Mouse (Mus musculus) stomach, embryonic 14.5 days (tissue): ENCODE results near the gene Fam83b. TPM values are rescaled to one million over a fixed set of nuclear protein-coding genes. Genes with fewer than 3 reads are reported as not detected.

Experiments used
- ATAC-seq: fragments of 200-750 bp; cut with Nextera tagmentation; 2 replicates; pipeline ENCODE4 v1.8.0; 2017; ENCODE audit warnings: low read depth, moderate TSS enrichment; ENCODE audit not compliant: insufficient number of reproducible peaks, insufficient read depth, low FRiP score
- H3K27ac ChIP-seq: fragments of 300-500 bp; sonication (generic); 2 replicates; pipeline ENCODE4 v1.5.1; 2014; ENCODE audit warnings: mild to moderate bottlenecking, low read length, moderate library complexity, mixed read lengths
- H3K27me3 ChIP-seq: fragments of 300-500 bp; sonication (generic); 2 replicates; pipeline ENCODE4 v1.6.1; 2014; ENCODE audit warnings: low read length, control low read depth, mixed read lengths; ENCODE audit not compliant: control insufficient read depth, insufficient read depth
- H3K36me3 ChIP-seq: fragments of 300-500 bp; sonication (generic); 2 replicates; pipeline ENCODE4 v1.6.1; 2014; ENCODE audit warnings: mild to moderate bottlenecking, control low read depth, low read length, moderate library complexity, mixed read lengths; ENCODE audit not compliant: control insufficient read depth, insufficient read depth
- H3K4me1 ChIP-seq: fragments of 300-500 bp; sonication (generic); 2 replicates; pipeline ENCODE4 v1.6.1; 2014; ENCODE audit warnings: low read length, control low read depth, mixed read lengths; ENCODE audit not compliant: control insufficient read depth, insufficient read depth
- H3K4me2 ChIP-seq: fragments of 300-500 bp; sonication (generic); replicated peaks from 2 replicates; pipeline ENCODE4 v1.6.1; 2014; ENCODE audit warnings: low read depth, low read length, control low read depth
- H3K4me3 ChIP-seq: fragments of 300-500 bp; sonication (generic); 2 replicates; pipeline ENCODE4 v1.5.1; 2014; ENCODE audit warnings: low read depth, low read length, control low read depth
- H3K9ac ChIP-seq: fragments of 300-500 bp; sonication (generic); replicated peaks from 2 replicates; pipeline ENCODE4 v1.6.1; 2014; ENCODE audit warnings: low read depth, mild to moderate bottlenecking, control low read depth, low read length, moderate library complexity, mixed read lengths
- H3K9me3 ChIP-seq: fragments of 300-500 bp; sonication (generic); 2 replicates; pipeline ENCODE4 v1.6.1; 2016; ENCODE audit warnings: low read depth, low read length, control low read depth; ENCODE audit not compliant: control insufficient read depth
- WGBS: fragments of 180-500 bp; shearing (Covaris S2); extraction: QIAGEN DNeasy Blood & Tissue Kit; methylation state at CpG from one replicate; pipeline ENCODE4 v1.1.7; 2014; 5-methylcytosine and 5-hydroxymethylcytosine counted together
- polyA plus RNA-seq: library from polyadenylated mRNA; unstranded; fragments of >200 nt; fragmentation: Nextera tagmentation; extraction: Ambion mirVana; gene quantifications from 2 replicates; pipeline ENCODE4 v1.2.1, GENCODE M21; 2014

The Fam83b gene
- polyA plus RNA-seq, 1 experiment from 2014 or later, result 10.4 TPM

DNA sequence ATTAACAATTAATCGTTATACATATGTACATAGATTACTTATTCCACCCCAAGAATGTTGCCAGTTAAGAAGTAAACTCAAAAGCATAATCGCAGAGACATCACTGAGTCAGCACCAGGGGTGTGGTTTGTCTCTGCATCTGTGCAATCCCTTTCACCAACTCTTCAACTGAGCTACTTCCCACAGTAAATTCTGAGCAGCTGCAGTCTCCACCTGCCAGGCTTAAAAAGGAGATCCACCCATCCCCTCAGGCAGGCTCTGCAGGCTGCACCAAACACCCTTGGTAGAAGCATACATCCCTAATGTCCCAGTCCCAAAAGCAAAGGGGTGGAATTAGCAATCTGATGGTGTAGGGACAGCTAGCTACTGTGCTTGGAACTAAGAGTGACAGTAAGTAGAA is 1.3 kb downstream of the Fam83b start:
- Histone ChIP-seq H3K27me3 (no peaks in the 10 kb centered on the region), H3K9ac (no peak overlapping the region), H3K36me3 (no peaks in the 10 kb centered on the region), H3K9me3 (no peaks in the 10 kb centered on the region), H3K27ac (peak overlapping the region; percentile 27; the same call in 1 of the 2 replicates), H3K4me1 (0 out of 2 replicates have a peak, but pooled peaks cover 6% of the 10 kb centered on the region), H3K4me3 (peak overlapping the region; percentile 49), H3K4me2 (peak overlapping the region; percentile 87)
- WGBS, result 88% methylated on average over 2 of the region's 2 CpGs
- no peak for ATAC-seq

DNA sequence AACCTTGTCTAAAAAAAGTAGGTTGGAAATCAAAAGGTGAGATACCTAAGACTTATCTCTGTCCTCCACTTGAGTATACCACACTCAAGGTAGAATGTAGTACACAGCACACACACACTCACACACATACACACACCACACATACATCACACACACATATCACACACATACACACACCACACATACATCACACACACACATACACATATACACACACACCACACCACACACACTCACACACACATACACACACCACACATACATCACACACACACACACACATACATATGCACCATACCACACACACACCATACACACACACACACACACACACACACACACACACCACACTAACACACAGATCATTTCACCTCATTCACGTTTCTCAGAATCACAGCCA is 2.8 kb downstream of the Fam83b start:
- Histone ChIP-seq H3K4me1 (0 out of 2 replicates have a peak, but pooled peaks cover 6% of the 10 kb centered on the region), H3K4me2 (no peak overlapping the region), H3K4me3 (no peak overlapping the region), H3K27me3 (no peaks in the 10 kb centered on the region), H3K9ac (no peak overlapping the region), H3K36me3 (no peaks in the 10 kb centered on the region), H3K27ac (no peak overlapping the region), H3K9me3 (no peaks in the 10 kb centered on the region)
- WGBS, result 72% methylated on average over 1 of the region's 1 CpGs
- no peak for ATAC-seq

DNA sequence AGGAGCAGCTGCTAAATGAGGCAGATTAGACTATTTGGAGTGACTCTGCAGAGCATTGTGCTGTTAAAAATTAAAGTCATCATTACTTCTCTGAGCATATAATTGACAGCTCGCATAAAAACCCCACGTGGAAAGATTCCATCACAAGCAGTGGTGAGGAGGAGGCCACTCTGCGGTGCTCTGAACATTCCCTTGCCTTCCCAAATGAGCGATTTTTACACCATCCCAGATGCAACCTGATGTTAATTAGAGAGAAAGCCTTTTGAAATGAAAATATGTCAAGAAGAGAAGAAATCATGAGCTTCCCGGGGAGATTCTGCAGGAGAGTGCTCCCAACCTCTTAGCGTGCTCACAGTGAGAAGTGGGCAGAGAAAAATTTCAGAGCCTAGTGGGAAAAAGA is 4.1 kb downstream of the Fam83b start:
- no peaks in the 10 kb centered on the region for H3K27me3 ChIP-seq

DNA sequence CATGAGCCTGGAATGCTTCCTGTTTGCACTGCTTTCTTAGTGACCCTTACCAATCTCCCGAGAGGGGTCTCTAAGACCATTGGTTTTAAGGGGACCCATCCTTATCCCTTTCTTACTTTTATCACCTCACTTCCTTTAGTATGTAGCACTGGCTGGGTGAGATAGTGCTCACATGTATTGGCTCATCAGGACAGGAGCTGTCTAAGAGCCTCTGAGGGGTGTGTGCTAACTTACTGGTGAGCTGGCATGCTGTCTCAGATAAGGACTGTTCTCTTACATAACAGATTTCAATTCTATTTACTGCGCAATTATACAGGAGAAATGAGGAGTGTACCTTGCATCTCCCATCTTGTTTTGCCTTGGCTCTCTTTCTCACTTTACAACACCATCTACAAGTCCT is 7.7 kb downstream of the Fam83b start:
- no peaks in the 10 kb centered on the region for H3K9me3 ChIP-seq
- ATAC-seq, result no peak
- H3K36me3 ChIP-seq, result no peaks in the 10 kb centered on the region
- WGBS, result 88% methylated on average over 2 of the region's 2 CpGs
- H3K9ac ChIP-seq, result no peak overlapping the region
- H3K4me2 ChIP-seq, result no peak overlapping the region
- H3K4me1 ChIP-seq, result 0 out of 2 replicates have a peak, but pooled peaks cover 6% of the 10 kb centered on the region
- no peak overlapping the region for H3K27ac ChIP-seq
- no peaks in the 10 kb centered on the region for H3K27me3 ChIP-seq
- H3K4me3 ChIP-seq, result no peak overlapping the region

More for the DNA sequence above, 4.1 kb downstream of the Fam83b start:
- no peak overlapping the region for H3K9ac ChIP-seq
- H3K36me3 ChIP-seq, result no peaks in the 10 kb centered on the region
- H3K27ac ChIP-seq, result no peak overlapping the region
- H3K4me1 ChIP-seq, result 0 out of 2 replicates have a peak, but pooled peaks cover 6% of the 10 kb centered on the region
- ATAC-seq, result no peak
- H3K9me3 ChIP-seq, result no peaks in the 10 kb centered on the region
- WGBS, result 20% methylated on average over 6 of the region's 6 CpGs
- H3K4me2 ChIP-seq, result 0 out of 2 replicates have a peak overlapping the region, but pooled peaks have one; percentile 19
- H3K4me3 ChIP-seq, result no peak overlapping the region

DNA sequence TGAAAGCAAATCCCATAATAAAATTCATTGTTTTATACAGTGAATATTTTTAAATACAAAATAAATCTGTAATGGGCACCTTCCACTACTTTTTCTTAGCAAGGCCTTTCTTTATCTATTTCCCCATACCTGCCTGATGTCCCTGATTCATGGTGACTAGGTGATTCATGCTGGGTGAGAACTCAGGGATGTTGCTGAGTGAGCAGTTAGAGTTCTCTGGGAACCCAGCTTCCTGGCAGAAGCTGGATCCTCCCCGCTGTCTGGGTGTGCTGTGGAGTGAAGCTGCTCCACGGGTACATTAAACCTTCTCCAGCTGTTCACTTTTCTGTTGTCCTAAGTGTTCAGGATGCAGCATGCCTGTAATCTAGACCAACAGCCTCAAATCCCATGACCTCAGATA is 13.2 kb downstream of the Fam83b start:
- H3K9me3 ChIP-seq, result no peaks in the 10 kb centered on the region
- WGBS, result 46% methylated on average over 2 of the region's 2 CpGs
- no peaks in the 10 kb centered on the region for H3K36me3 ChIP-seq
- H3K27me3 ChIP-seq, result no peaks in the 10 kb centered on the region
- no peak overlapping the region for H3K4me3 ChIP-seq
- H3K4me2 ChIP-seq, result no peak overlapping the region
- no peak overlapping the region for H3K9ac ChIP-seq
- H3K4me1 ChIP-seq, result no peaks in the 10 kb centered on the region
- no peak overlapping the region for H3K27ac ChIP-seq
- ATAC-seq, result no peak

DNA sequence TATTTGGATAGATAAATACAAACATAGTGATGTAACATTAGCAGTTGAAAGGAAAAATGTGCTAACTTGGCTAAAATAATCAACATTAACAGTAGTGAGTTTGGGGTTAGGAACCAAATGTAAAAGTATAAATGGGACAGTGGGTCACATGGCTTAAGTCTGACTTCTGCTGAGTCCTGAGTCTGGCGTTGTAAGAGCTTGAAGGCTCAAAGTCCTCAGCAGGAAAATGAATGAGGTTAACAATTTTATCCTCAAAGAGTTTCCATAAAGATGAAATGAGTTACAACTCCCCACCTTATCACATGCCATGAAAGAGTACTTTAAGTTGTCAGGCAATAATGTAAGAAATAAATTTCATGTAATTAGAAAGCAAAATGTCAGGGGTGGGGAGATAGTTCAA is 13.8 kb downstream of the Fam83b start:
- H3K9ac ChIP-seq, result no peak overlapping the region
- H3K27ac ChIP-seq, result no peak overlapping the region
- WGBS, result 47% methylated on average over 1 of the region's 1 CpGs
- H3K9me3 ChIP-seq, result no peaks in the 10 kb centered on the region
- H3K4me1 ChIP-seq, result no peaks in the 10 kb centered on the region
- no peak for ATAC-seq
- no peak overlapping the region for H3K4me3 ChIP-seq
- H3K36me3 ChIP-seq, result no peaks in the 10 kb centered on the region
- no peak overlapping the region for H3K4me2 ChIP-seq
- no peaks in the 10 kb centered on the region for H3K27me3 ChIP-seq

DNA sequence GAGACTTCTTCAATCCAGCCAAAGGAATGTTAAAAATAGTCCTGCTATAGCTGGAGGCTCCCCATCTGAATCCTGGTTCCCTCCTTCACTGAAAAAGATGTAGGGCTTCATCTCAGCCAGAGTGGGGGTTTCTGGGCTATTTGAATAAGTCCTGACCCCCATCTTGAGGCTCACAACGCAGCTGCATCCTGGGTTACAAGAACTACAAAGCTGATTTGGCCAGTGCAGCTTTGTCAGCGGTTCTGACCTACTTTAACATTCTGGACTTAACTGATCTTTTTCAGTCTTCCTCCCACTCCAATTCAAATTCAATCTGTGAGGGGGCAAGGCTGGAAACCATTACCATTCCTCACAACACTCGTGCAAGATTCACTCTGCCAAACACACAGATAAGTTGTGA is 20.2 kb downstream of the Fam83b start:
- no peak for ATAC-seq
- Histone ChIP-seq H3K27me3 (no peaks in the 10 kb centered on the region), H3K9ac (no peak overlapping the region), H3K4me1 (no peaks in the 10 kb centered on the region), H3K4me2 (no peak overlapping the region), H3K4me3 (no peak overlapping the region), H3K36me3 (no peaks in the 10 kb centered on the region), H3K27ac (no peak overlapping the region), H3K9me3 (no peaks in the 10 kb centered on the region)
- WGBS, result 49% methylated on average over 3 of the region's 3 CpGs

DNA sequence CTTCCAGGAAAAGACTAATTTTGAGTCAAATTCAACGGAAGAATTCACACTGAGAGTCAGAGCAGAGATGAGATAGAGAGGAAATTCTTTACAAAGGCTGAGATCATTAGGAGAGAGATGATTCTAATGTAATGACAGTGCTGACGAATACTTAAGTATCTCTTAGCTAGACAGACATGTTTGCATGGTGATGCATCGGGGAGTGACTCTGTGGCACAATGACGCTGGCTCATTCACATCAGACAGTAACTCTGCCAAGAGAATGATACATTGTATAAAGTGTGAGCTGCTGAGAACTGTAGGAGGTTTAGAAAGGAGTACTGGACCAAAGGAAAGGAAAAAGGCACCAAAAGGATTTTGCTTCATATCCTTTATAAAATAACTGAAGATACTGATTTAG is 26.2 kb downstream of the Fam83b start:
- H3K4me3 ChIP-seq, result no peak overlapping the region
- WGBS, result 76% methylated on average over 4 of the region's 4 CpGs

DNA sequence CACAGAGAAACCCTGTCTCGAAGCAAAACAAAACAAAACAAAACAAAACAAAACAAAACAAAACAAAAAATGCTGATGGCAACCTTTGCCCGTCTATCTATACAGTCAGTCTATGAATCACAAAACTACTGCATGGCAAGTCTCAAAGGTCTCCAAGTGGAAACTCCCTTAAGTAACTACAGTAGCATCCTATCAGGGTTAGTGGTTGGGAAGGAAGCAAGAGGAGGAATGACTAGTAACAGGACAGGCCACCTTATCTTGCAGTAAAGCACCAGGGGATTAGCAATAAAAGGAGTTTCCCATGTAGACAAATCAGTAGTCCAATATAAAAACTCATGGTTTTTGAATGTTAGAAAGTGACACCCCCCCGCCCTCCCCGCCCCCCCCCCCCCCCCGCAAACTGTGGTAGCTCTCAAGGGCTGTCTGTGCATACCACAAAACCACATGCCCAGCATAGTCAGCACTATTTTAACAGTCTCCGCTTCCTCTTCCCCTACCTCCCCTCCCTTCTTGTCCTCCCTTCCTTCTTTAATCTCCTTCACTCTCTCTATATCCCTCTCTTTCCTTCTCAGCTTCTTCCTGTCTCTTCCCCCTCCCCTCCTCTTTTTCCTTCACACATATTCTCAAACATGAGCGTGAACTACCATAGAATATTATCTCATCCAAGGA is 26.8 kb downstream of the Fam83b start:
- Histone ChIP-seq H3K36me3 (no peaks in the 10 kb centered on the region), H3K4me2 (no peak overlapping the region), H3K4me1 (no peaks in the 10 kb centered on the region), H3K4me3 (no peak overlapping the region), H3K27ac (no peak overlapping the region), H3K9ac (no peak overlapping the region), H3K9me3 (no peaks in the 10 kb centered on the region), H3K27me3 (no peaks in the 10 kb centered on the region)
- ATAC-seq, result no peak
- WGBS, result 77% methylated on average over 6 of the region's 7 CpGs

More for the DNA sequence above, 26.2 kb downstream of the Fam83b start:
- H3K9me3 ChIP-seq, result no peaks in the 10 kb centered on the region
- H3K27ac ChIP-seq, result no peak overlapping the region
- H3K27me3 ChIP-seq, result no peaks in the 10 kb centered on the region
- H3K9ac ChIP-seq, result no peak overlapping the region
- H3K4me1 ChIP-seq, result no peaks in the 10 kb centered on the region
- H3K36me3 ChIP-seq, result no peaks in the 10 kb centered on the region
- no peak overlapping the region for H3K4me2 ChIP-seq
- no peak for ATAC-seq
